Mouse (Mus musculus) hindbrain, postnatal 0 days (tissue): ENCODE data around the gene Tubgcp6. TPM values are rescaled to one million over a fixed set of nuclear protein-coding genes. Genes with fewer than 3 reads are reported as not detected.

Source experiments
- ATAC-seq: fragments of 200-750 bp; cut with Nextera tagmentation; 2 replicates; pipeline ENCODE4 v1.8.0; 2017; ENCODE audit warnings: mild to moderate bottlenecking, moderate TSS enrichment, moderate library complexity
- DNase-seq: peaks from one replicate; pipeline ENCODE4 v3.0.0-alpha.2; 2015; ENCODE audit warnings: low spot score
- H3K27ac ChIP-seq: fragments of 300-500 bp; sonication (generic); 2 replicates; pipeline ENCODE4 v1.5.1; 2014; ENCODE audit warnings: mild to moderate bottlenecking
- H3K27me3 ChIP-seq: fragments of 300-500 bp; sonication (generic); 2 replicates; pipeline ENCODE4 v1.6.1; 2014; ENCODE audit warnings: low read length, mixed read lengths; ENCODE audit not compliant: insufficient read depth
- H3K36me3 ChIP-seq: fragments of 300-500 bp; sonication (generic); 2 replicates; pipeline ENCODE4 v1.6.1; 2014; ENCODE audit warnings: low read length, mixed read lengths; ENCODE audit not compliant: insufficient read depth
- H3K4me1 ChIP-seq: fragments of 300-500 bp; sonication (generic); 2 replicates; pipeline ENCODE4 v1.6.1; 2014; ENCODE audit warnings: antibody characterized with exemption, low read length, mixed read lengths; ENCODE audit not compliant: insufficient read depth
- H3K4me2 ChIP-seq: fragments of 300-500 bp; sonication (generic); 2 replicates; pipeline ENCODE4 v1.6.1; 2014; ENCODE audit warnings: low read depth, mild to moderate bottlenecking, low read length, moderate library complexity, mixed read lengths
- H3K4me3 ChIP-seq: fragments of 300-500 bp; sonication (generic); 2 replicates; pipeline ENCODE4 v1.5.1; 2014; ENCODE audit warnings: low read length
- H3K9ac ChIP-seq: fragments of 300-500 bp; sonication (generic); replicated peaks from 2 replicates; pipeline ENCODE4 v1.6.1; 2014; ENCODE audit warnings: mild to moderate bottlenecking, low read length, moderate library complexity, mixed read lengths
- H3K9me3 ChIP-seq: fragments of 300-500 bp; sonication (generic); 2 replicates; pipeline ENCODE4 v1.6.1; 2016; ENCODE audit warnings: low read length, mixed read lengths
- CTCF ChIP-seq: IDR thresholded peaks from 2 replicates; pipeline ENCODE4 v1.5.1; 2016; ENCODE audit warnings: antibody characterized with exemption, control low read depth, low read depth
- WGBS: fragments of 180-500 bp; shearing (Covaris S2); extraction: QIAGEN DNeasy Blood & Tissue Kit; methylation state at CpG from one replicate; pipeline ENCODE4 v1.1.7; 2014; 5-methylcytosine and 5-hydroxymethylcytosine counted together
- polyA plus RNA-seq: library from polyadenylated mRNA; unstranded; fragments of >200 nt; fragmentation: Nextera tagmentation; extraction: Ambion mirVana; gene quantifications from 2 replicates; pipeline ENCODE4 v1.2.1, GENCODE M21; 2015
- total RNA-seq: library from RNA; depleted of rRNA; stranded (reverse); fragments of >200 nt; gene quantifications from 2 replicates; pipeline ENCODE4 v1.2.3, GENCODE M21; 2014; rRNA removed

Tubgcp6 gene
- total RNA-seq = 50.0 and 54.7 TPM in 2 replicates
- 10.6 and 11.5 TPM in 2 replicates for polyA plus RNA-seq

- H3K4me2 ChIP-seq = peak within 1 kb of the TSS; percentile 85
- under 1% methylated on average over 47 of the region's 47 CpGs for WGBS
These were observed at the start of gene Tubgcp6 for GRCm38 (mm10) chr15:89122649-89123366. Tubgcp6 (minus strand) TSS chr15:89123112.

GRCm38 (mm10) chr15:89172276-89172935 lies 49.5 kb upstream of the Tubgcp6 start:
- Histone ChIP-seq H3K4me3 (peak overlapping the region; percentile 49), H3K4me2 (peak overlapping the region; percentile 96), H3K4me1 (peaks cover 48% of the 10 kb centered on the region), H3K36me3 (peaks cover 6% of the 10 kb centered on the region), H3K27me3 (no peaks in the 10 kb centered on the region), H3K27ac (peak overlapping the region; percentile 59), H3K9ac (peak overlapping the region; percentile 68), H3K9me3 (no peaks in the 10 kb centered on the region)
- no peak for TF ChIP-seq CTCF
- ATAC-seq = no peak
- 17% methylated on average over 17 of the region's 17 CpGs for WGBS
- no peak for DNase-seq

More at GRCm38 (mm10) chr15:89122649-89123366, at the start of gene Tubgcp6:
- DNase-seq (peak; percentile 99), ATAC-seq (peak; percentile 87)
- Histone ChIP-seq H3K9me3 (no peaks in the 10 kb centered on the region), H3K27me3 (no peaks in the 10 kb centered on the region), H3K4me1 (peaks cover 26% of the 10 kb centered on the region), H3K9ac (peak within 1 kb of the TSS; percentile 83), H3K36me3 (no peaks in the 10 kb centered on the region), H3K27ac (peak within 1 kb of the TSS; percentile 93), H3K4me3 (peak within 1 kb of the TSS; percentile 69)
- TF ChIP-seq CTCF = no peak

GRCm38 (mm10) chr15:89171526-89172051 lies 48.7 kb upstream of the Tubgcp6 start:
- Histone ChIP-seq H3K4me3 (no peak overlapping the region), H3K4me1 (peaks cover 39% of the 10 kb centered on the region), H3K9me3 (no peaks in the 10 kb centered on the region), H3K27ac (no peak overlapping the region), H3K36me3 (peaks cover 14% of the 10 kb centered on the region), H3K27me3 (no peaks in the 10 kb centered on the region), H3K4me2 (no peak overlapping the region), H3K9ac (no peak overlapping the region)
- no peak for TF ChIP-seq CTCF
- ATAC-seq (no peak), DNase-seq (no peak)
- 76% methylated on average over 5 of the region's 5 CpGs for WGBS

- ATAC-seq = no peak
- DNase-seq = no peak
- H3K27ac ChIP-seq = peak overlapping the region; percentile 28; the same call in 1 of the 2 replicates
- 39% methylated on average over 3 of the region's 3 CpGs for WGBS
- H3K27me3 ChIP-seq = no peaks in the 10 kb centered on the region
- TF ChIP-seq CTCF = no peak
- peak overlapping the region; percentile 10; the same call in 1 of the 2 replicates for H3K4me2 ChIP-seq
- peaks cover 39% of the 10 kb centered on the region for H3K4me1 ChIP-seq
- no peak overlapping the region for H3K9ac ChIP-seq
- peaks cover 29% of the 10 kb centered on the region for H3K36me3 ChIP-seq
- no peaks in the 10 kb centered on the region for H3K9me3 ChIP-seq
- H3K4me3 ChIP-seq = no peak overlapping the region
These were observed 47.2 kb upstream of the Tubgcp6 start for GRCm38 (mm10) chr15:89170102-89170501.

GRCm38 (mm10) chr15:89169431-89169830 lies 46.5 kb upstream of the Tubgcp6 start:
- ATAC-seq = peak; percentile 63
- peaks cover 36% of the 10 kb centered on the region for H3K36me3 ChIP-seq

GRCm38 (mm10) chr15:89168922-89169321 lies 46.0 kb upstream of the Tubgcp6 start:
- no peak for TF ChIP-seq CTCF
- H3K4me1 ChIP-seq = peaks cover 37% of the 10 kb centered on the region
- H3K36me3 ChIP-seq = peaks cover 41% of the 10 kb centered on the region
- 0 out of 2 replicates have a peak overlapping the region, but pooled peaks have one; percentile 5 for H3K9ac ChIP-seq
- no peaks in the 10 kb centered on the region for H3K9me3 ChIP-seq
- H3K27ac ChIP-seq = peak overlapping the region; percentile 28
- 27% methylated on average over 10 of the region's 10 CpGs for WGBS
- ATAC-seq (no peak), DNase-seq (no peak)
- no peaks in the 10 kb centered on the region for H3K27me3 ChIP-seq
- H3K4me3 ChIP-seq = no peak overlapping the region
- peak overlapping the region; percentile 28 for H3K4me2 ChIP-seq

More at GRCm38 (mm10) chr15:89169431-89169830, 46.5 kb upstream of the Tubgcp6 start:
- Histone ChIP-seq H3K27me3 (no peaks in the 10 kb centered on the region), H3K4me2 (peak overlapping the region; percentile 28), H3K4me1 (peaks cover 39% of the 10 kb centered on the region), H3K9me3 (no peaks in the 10 kb centered on the region), H3K27ac (peak overlapping the region; percentile 28), H3K4me3 (no peak overlapping the region), H3K9ac (0 out of 2 replicates have a peak overlapping the region, but pooled peaks have one; percentile 5)
- TF ChIP-seq CTCF = 0 out of 2 replicates have a peak, but pooled peaks have one; percentile 7
- WGBS = 3% methylated on average over 10 of the region's 10 CpGs
- peak; percentile 82 for DNase-seq
